ENCODE assay signal across 24 mouse cellular contexts in the genomic region with DNA sequence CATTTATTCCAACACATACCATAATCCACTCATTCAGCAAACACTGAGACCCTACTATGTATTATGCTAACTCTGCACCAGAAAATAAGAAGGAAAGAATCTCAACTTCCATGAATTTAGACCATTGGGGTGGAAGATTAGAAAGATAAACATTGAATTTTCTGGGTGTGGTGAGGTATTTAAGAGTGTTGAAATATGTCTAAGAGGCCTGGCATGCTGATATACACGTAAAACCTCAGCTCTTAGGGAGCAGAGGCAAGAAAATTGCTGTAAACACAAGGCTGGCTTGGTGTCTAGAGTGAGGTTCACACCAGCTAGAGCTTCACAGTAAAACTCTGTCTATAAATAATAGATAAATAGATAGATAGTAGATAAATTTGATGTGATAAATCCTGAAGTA. TPM values are rescaled to one million over a fixed set of nuclear protein-coding genes. Genes with fewer than 3 reads are reported as not detected.
DNase-seq lines count a peak whose midpoint lies in the region; ATAC-seq and TF ChIP-seq lines count a peak whose summit lies in the region.
"Had no signal": no experiment of that assay in that cellular context is flagged by ENCODE, and none has a peak within 500 bp of the region (broad histone marks: within the 10 kb centered on the region; RNA-seq: fewer than 3 reads in every experiment).

No protein-coding gene starts in this region.

- H3K4me2 ChIP-seq in lung, embryonic 16.5 days (ENCODE audit: low read depth, low read length), result no peak overlapping the region
- H3K4me2 ChIP-seq in stomach, embryonic 16.5 days (ENCODE audit: low read depth, low read length), result no peak overlapping the region
- no peak overlapping the region for H3K4me2 ChIP-seq in stomach, postnatal 0 days (replicated peaks; ENCODE audit: low read depth)
- H3K4me2 ChIP-seq: embryonic facial prominence, embryonic 13.5 days; embryonic facial prominence, embryonic 15.5 days; forebrain, embryonic 13.5 days; forebrain, embryonic 15.5 days had no signal

- WGBS in lung, embryonic 16.5 days, result 38% methylated on average over 1 of the region's 1 CpGs
- WGBS in lung, adult 2 months, result 55% methylated on average over 1 of the region's 1 CpGs
- WGBS in stomach, embryonic 16.5 days, result 34% methylated on average over 1 of the region's 1 CpGs
- 31% methylated on average over 1 of the region's 1 CpGs for WGBS in stomach, postnatal 0 days
- WGBS in cerebellum, adult 2 months, result 53% methylated on average over 1 of the region's 1 CpGs

- peak overlapping the region; percentile 83 for H3K27ac ChIP-seq in lung, embryonic 16.5 days (ENCODE audit: low read length)
- no peak overlapping the region for H3K27ac ChIP-seq in stomach, embryonic 16.5 days (ENCODE audit: low read length)
- no peak overlapping the region for H3K27ac ChIP-seq in stomach, postnatal 0 days (replicated peaks)
- H3K27ac ChIP-seq in embryonic fibroblast, embryonic 13.5 days (ENCODE audit: insufficient read depth, low read length), result peak overlapping the region; percentile 65; the same call in 1 of the 2 replicates
- H3K27ac ChIP-seq in cerebellum, adult 2 months (ENCODE audit: insufficient read depth, low read length), result no peak overlapping the region
- H3K27ac ChIP-seq: embryonic facial prominence, embryonic 13.5 days; embryonic facial prominence, embryonic 15.5 days; forebrain, embryonic 13.5 days; forebrain, embryonic 15.5 days had no signal

- H3K9me3 ChIP-seq in lung, embryonic 16.5 days (ENCODE audit: control insufficient read depth, low read length), result no peaks in the 10 kb centered on the region
- H3K9me3 ChIP-seq in stomach, embryonic 16.5 days (replicated peaks; ENCODE audit: control insufficient read depth, low read length), result no peaks in the 10 kb centered on the region
- H3K9me3 ChIP-seq in stomach, postnatal 0 days (ENCODE audit: control insufficient read depth, low read length), result no peaks in the 10 kb centered on the region
- H3K9me3 ChIP-seq: embryonic facial prominence, embryonic 13.5 days; embryonic facial prominence, embryonic 15.5 days; forebrain, embryonic 13.5 days; forebrain, embryonic 15.5 days had no signal

- no peak for TF ChIP-seq EP300 in stomach, postnatal 0 days (optimal IDR thresholded peaks at IDR 0.05)

- H3K4me1 ChIP-seq in lung, embryonic 16.5 days (replicated peaks; ENCODE audit: control insufficient read depth, insufficient read depth, low read length), result peaks cover 4% of the 10 kb centered on the region; the same call in 1 of the 2 replicates
- peaks cover 2% of the 10 kb centered on the region for H3K4me1 ChIP-seq in lung, adult 2 months (ENCODE audit: control insufficient read depth, insufficient read depth, low read length)
- H3K4me1 ChIP-seq in stomach, embryonic 16.5 days (ENCODE audit: control insufficient read depth, insufficient read depth, low read length), result no peaks in the 10 kb centered on the region
- H3K4me1 ChIP-seq in stomach, postnatal 0 days (replicated peaks; ENCODE audit: control insufficient read depth, insufficient read depth), result no peaks in the 10 kb centered on the region
- peaks cover 2% of the 10 kb centered on the region; the same call in 1 of the 2 replicates for H3K4me1 ChIP-seq in embryonic fibroblast, embryonic 13.5 days (ENCODE audit: control insufficient read depth, insufficient read depth, low read length)
- no peaks in the 10 kb centered on the region for H3K4me1 ChIP-seq in cerebellum, adult 2 months (ENCODE audit: control insufficient read depth, insufficient read depth, low read length)
- H3K4me1 ChIP-seq: embryonic facial prominence, embryonic 13.5 days; embryonic facial prominence, embryonic 15.5 days; forebrain, embryonic 13.5 days; forebrain, embryonic 15.5 days had no signal

- no peak overlapping the region for H3K4me3 ChIP-seq in lung, embryonic 16.5 days (ENCODE audit: low read length)
- no peak overlapping the region for H3K4me3 ChIP-seq in lung, adult 2 months (replicated peaks; ENCODE audit: extremely low read depth, low read depth, low read length)
- no peak overlapping the region for H3K4me3 ChIP-seq in stomach, embryonic 16.5 days (replicated peaks; ENCODE audit: low read length)
- H3K4me3 ChIP-seq in stomach, postnatal 0 days (ENCODE audit: low read depth, low read length), result no peak overlapping the region
- no peak overlapping the region for H3K4me3 ChIP-seq in embryonic fibroblast, embryonic 13.5 days (ENCODE audit: insufficient read depth, low read length)
- no peak overlapping the region for H3K4me3 ChIP-seq in cerebellum, adult 2 months (replicated peaks; ENCODE audit: insufficient read depth, low read depth, low read length)
- H3K4me3 ChIP-seq: embryonic facial prominence, embryonic 13.5 days; embryonic facial prominence, embryonic 15.5 days; forebrain, embryonic 13.5 days; forebrain, embryonic 15.5 days had no signal

- H3K36me3 ChIP-seq in lung, embryonic 16.5 days (ENCODE audit: control insufficient read depth, insufficient read depth, low read length), result no peaks in the 10 kb centered on the region
- no peaks in the 10 kb centered on the region for H3K36me3 ChIP-seq in stomach, embryonic 16.5 days (ENCODE audit: control insufficient read depth, insufficient read depth, low read length)
- H3K36me3 ChIP-seq in stomach, postnatal 0 days (ENCODE audit: control insufficient read depth, insufficient read depth, low read length), result no peaks in the 10 kb centered on the region
- H3K36me3 ChIP-seq: embryonic facial prominence, embryonic 13.5 days; embryonic facial prominence, embryonic 15.5 days; forebrain, embryonic 15.5 days had no signal

- DNase-seq in heart, adult 11 months, result peak; percentile 2
- DNase-seq in heart, postnatal 4 days, result no peak
- no peak for DNase-seq in lung, adult 2 months
- no peak for DNase-seq in stomach, postnatal 0 days (ENCODE audit: low spot score)
- DNase-seq in cerebellum, adult 2 months, result no peak
- DNase-seq: adrenal gland, adult 8-10 months; adrenal gland, postnatal 14 days; adrenal gland, postnatal 36 days; cerebellum, adult 11-12 months; cerebellum, adult 8-10 months; cerebellum, adult 9-11 months; cerebellum, postnatal 14 days; cerebellum, postnatal 36 days; embryo, embryonic 11 days; forebrain, postnatal 0 days had no signal

- TF ChIP-seq CTCF in lung, adult 2 months (IDR thresholded peaks at IDR 0.05; ENCODE audit: insufficient read depth, low read length), result no peak
- TF ChIP-seq CTCF in stomach, postnatal 0 days (IDR thresholded peaks at IDR 0.05; ENCODE audit: low read depth), result no peak
- TF ChIP-seq CTCF in embryonic fibroblast, embryonic 13.5 days (IDR thresholded peaks at IDR 0.05; ENCODE audit: borderline replicate concordance, insufficient read depth, low read length), result no peak
- TF ChIP-seq CTCF in cerebellum, adult 2 months (IDR thresholded peaks at IDR 0.05; ENCODE audit: borderline replicate concordance, insufficient read depth, low read depth, low read length), result no peak

- no peak for TF ChIP-seq POLR2A in lung, adult 2 months (IDR thresholded peaks at IDR 0.05; ENCODE audit: borderline replicate concordance, extremely low read depth, low read depth, low read length)
- TF ChIP-seq POLR2A in embryonic fibroblast, embryonic 13.5 days (IDR thresholded peaks at IDR 0.05; ENCODE audit: low read depth, low read length), result no peak
- TF ChIP-seq POLR2A in cerebellum, adult 2 months (IDR thresholded peaks at IDR 0.05; ENCODE audit: borderline replicate concordance, insufficient read depth, low read length), result no peak

- ATAC-seq in lung, embryonic 16.5 days (ENCODE audit: low read depth), result peak; percentile 79
- peak; percentile 47; the same call in 1 of the 2 replicates for ATAC-seq in stomach, embryonic 16.5 days (ENCODE audit: insufficient read depth, low FRiP score)
- no peak for ATAC-seq in stomach, postnatal 0 days (ENCODE audit: low FRiP score, low TSS enrichment)
- ATAC-seq: activated CD4-positive, CD25-positive, alpha-beta regulatory T cell, adult 4 months; forebrain, embryonic 13.5 days; forebrain, embryonic 15.5 days; forebrain, postnatal 0 days; Patski had no signal

- H3K27me3 ChIP-seq in lung, embryonic 16.5 days (ENCODE audit: control insufficient read depth, insufficient read depth, low read depth, low read length), result no peaks in the 10 kb centered on the region
- H3K27me3 ChIP-seq in stomach, embryonic 16.5 days (ENCODE audit: control insufficient read depth, insufficient read depth, low read length), result no peaks in the 10 kb centered on the region
- H3K27me3 ChIP-seq in stomach, postnatal 0 days (ENCODE audit: control insufficient read depth, insufficient read depth, low read length), result no peaks in the 10 kb centered on the region
- no peaks in the 10 kb centered on the region for H3K27me3 ChIP-seq in cerebellum, adult 2 months (ENCODE audit: control insufficient read depth, insufficient read depth, low read length)
- H3K27me3 ChIP-seq: embryonic facial prominence, embryonic 15.5 days; forebrain, embryonic 13.5 days; forebrain, embryonic 15.5 days had no signal

- H3K9ac ChIP-seq in lung, embryonic 16.5 days (ENCODE audit: low read length), result no peak overlapping the region
- no peak overlapping the region for H3K9ac ChIP-seq in stomach, embryonic 16.5 days (ENCODE audit: low read length)
- no peak overlapping the region for H3K9ac ChIP-seq in stomach, postnatal 0 days (ENCODE audit: low read length)
- H3K9ac ChIP-seq: embryonic facial prominence, embryonic 13.5 days; embryonic facial prominence, embryonic 15.5 days; forebrain, embryonic 13.5 days; forebrain, embryonic 15.5 days; forebrain, postnatal 0 days had no signal

RNA-seq across cellular contexts. Expression of a gene that starts 19.8 kb away (rescaled TPM):
- total RNA-seq in heart, postnatal 4 days (2021), result 1 to 10 TPM; 3.1 to 4.3 TPM
- polyA plus RNA-seq in lung, embryonic 16.5 days (2015; fragmentation: Nextera tagmentation; extraction: Ambion mirVana), result 8.0 and 9.4 TPM in 2 replicates
- polyA plus RNA-seq in lung, adult 2 months (2012; rRNA removed), result 38.8 and 52.6 TPM in 2 replicates
- 4.7 and 5.8 TPM in 2 replicates for polyA plus RNA-seq in stomach, embryonic 16.5 days (2015; fragmentation: Nextera tagmentation; extraction: Ambion mirVana)
- 2.5 and 3.8 TPM in 2 replicates for polyA plus RNA-seq in stomach, postnatal 0 days (2015; fragmentation: Nextera tagmentation; extraction: Ambion mirVana)
- polyA plus RNA-seq in embryonic fibroblast, embryonic 13.5 days (2011; ENCODE audit: insufficient read length, low read depth, missing spikeins), result 21.7 and 44.1 TPM in 2 replicates
- polyA plus RNA-seq in cerebellum, adult 2 months (2012; rRNA removed), result 19.9 and 24.2 TPM in 2 replicates

Comparison
In these comparisons a context has a peak if more than half of its experiments do, and no peak if none do; other contexts are left out.
1. H3K27ac ChIP-seq: peak in lung, embryonic 16.5 days (single experiment) and embryonic fibroblast, embryonic 13.5 days (single experiment); none in stomach, embryonic 16.5 days (single experiment), stomach, postnatal 0 days (single experiment) and cerebellum, adult 2 months (single experiment).